Mouse (Mus musculus) embryonic facial prominence, embryonic 11.5 days (tissue): Measurements from ENCODE around the gene Efemp2. TPM values are rescaled to one million over a fixed set of nuclear protein-coding genes. Genes with fewer than 3 reads are reported as not detected.

Experiments used
- ATAC-seq: fragments of 200-750 bp; cut with Nextera tagmentation; replicated peaks from 2 replicates; pipeline ENCODE4 v1.8.0; 2017; ENCODE audit warnings: low read depth; ENCODE audit not compliant: insufficient number of reproducible peaks, low FRiP score, low TSS enrichment
- DNase-seq: peaks from one replicate; pipeline ENCODE4 v3.0.0-alpha.2; 2015; ENCODE audit warnings: low spot score
- H3K27ac ChIP-seq: fragments of 300-500 bp; sonication (generic); replicated peaks from 2 replicates; pipeline ENCODE4 v1.5.1; 2014; ENCODE audit warnings: mild to moderate bottlenecking, low read depth, low read length, control low read depth
- H3K27me3 ChIP-seq: fragments of 300-500 bp; sonication (generic); 2 replicates; pipeline ENCODE4 v1.6.1; 2014; ENCODE audit warnings: mild to moderate bottlenecking, low read length, moderate library complexity, mixed read lengths; ENCODE audit not compliant: control insufficient read depth, insufficient read depth
- H3K36me3 ChIP-seq: fragments of 300-500 bp; sonication (generic); replicated peaks from 2 replicates; pipeline ENCODE4 v1.6.1; 2014; ENCODE audit warnings: low read depth, mild to moderate bottlenecking, low read length, moderate library complexity, mixed read lengths; ENCODE audit not compliant: control insufficient read depth, insufficient read depth
- H3K4me1 ChIP-seq: fragments of 300-500 bp; sonication (generic); 2 replicates; pipeline ENCODE4 v1.6.1; 2014; ENCODE audit warnings: low read length, mixed read lengths; ENCODE audit not compliant: control insufficient read depth, insufficient read depth
- H3K4me2 ChIP-seq: fragments of 300-500 bp; sonication (generic); 2 replicates; pipeline ENCODE4 v1.6.1; 2014; ENCODE audit warnings: low read depth, mild to moderate bottlenecking, control low read depth, low read length, moderate library complexity
- H3K4me3 ChIP-seq: fragments of 300-500 bp; sonication (generic); 2 replicates; pipeline ENCODE4 v1.5.1; 2014; ENCODE audit warnings: low read depth, low read length, control low read depth
- H3K9ac ChIP-seq: fragments of 300-500 bp; sonication (generic); replicated peaks from 2 replicates; pipeline ENCODE4 v1.6.1; 2014; ENCODE audit warnings: mild to moderate bottlenecking, control low read depth, low read length
- H3K9me3 ChIP-seq: fragments of 300-500 bp; sonication (generic); replicated peaks from 2 replicates; pipeline ENCODE4 v1.6.1; 2016; ENCODE audit warnings: mild to moderate bottlenecking, low read length, inconsistent platforms, mixed read lengths; ENCODE audit not compliant: control insufficient read depth
- WGBS: fragments of 180-500 bp; shearing (Covaris S2); extraction: QIAGEN DNeasy Blood & Tissue Kit; methylation state at CpG from one replicate; pipeline ENCODE4 v1.1.7; 2014; 5-methylcytosine and 5-hydroxymethylcytosine counted together
- polyA plus RNA-seq: library from polyadenylated mRNA; unstranded; fragments of >200 nt; fragmentation: Nextera tagmentation; extraction: Ambion mirVana; gene quantifications from 2 replicates; pipeline ENCODE4 v1.2.1, GENCODE M21; 2014

Efemp2 gene
- polyA plus RNA-seq, 1 experiment from 2014 or later: 80.9 TPM

DNA sequence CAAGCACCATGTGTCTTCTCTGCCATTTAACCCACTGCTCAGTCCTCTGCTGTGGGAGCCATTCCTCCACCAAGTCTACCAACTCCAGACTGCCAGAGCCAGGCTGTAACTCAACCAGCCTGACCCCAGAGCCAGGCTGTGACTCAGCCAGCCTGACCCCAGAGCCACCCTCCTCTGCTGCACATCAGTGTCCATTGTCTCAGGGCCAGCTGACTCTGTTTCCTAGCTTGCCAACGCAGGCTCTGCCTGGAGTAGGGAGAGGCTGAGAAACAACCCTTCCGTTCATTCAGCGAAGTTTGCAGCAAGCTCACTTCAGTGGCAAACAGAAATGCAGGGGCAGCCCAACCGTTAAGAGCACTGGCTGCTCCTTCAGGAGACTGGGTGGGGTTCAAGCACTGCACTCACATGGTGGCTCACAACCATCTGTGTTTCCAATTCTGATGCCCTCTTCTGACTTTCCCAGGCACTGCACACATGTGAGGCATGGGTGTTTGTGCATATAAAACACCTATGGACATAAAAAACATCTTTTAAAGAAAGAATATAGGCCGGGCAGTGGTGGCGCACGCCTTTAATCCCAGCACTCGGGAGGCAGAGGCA, 43.3 kb downstream of the Efemp2 start:
- H3K4me3 ChIP-seq: no peak overlapping the region
- H3K36me3 ChIP-seq: no peaks in the 10 kb centered on the region
- H3K27ac ChIP-seq: no peak overlapping the region
- no peaks in the 10 kb centered on the region for H3K4me1 ChIP-seq
- H3K9me3 ChIP-seq: no peaks in the 10 kb centered on the region
- WGBS: 78% methylated on average over 8 of the region's 8 CpGs
- DNase-seq (no peak), ATAC-seq (no peak)
- no peak overlapping the region for H3K9ac ChIP-seq
- H3K27me3 ChIP-seq: no peaks in the 10 kb centered on the region
- H3K4me2 ChIP-seq: no peak overlapping the region

DNA sequence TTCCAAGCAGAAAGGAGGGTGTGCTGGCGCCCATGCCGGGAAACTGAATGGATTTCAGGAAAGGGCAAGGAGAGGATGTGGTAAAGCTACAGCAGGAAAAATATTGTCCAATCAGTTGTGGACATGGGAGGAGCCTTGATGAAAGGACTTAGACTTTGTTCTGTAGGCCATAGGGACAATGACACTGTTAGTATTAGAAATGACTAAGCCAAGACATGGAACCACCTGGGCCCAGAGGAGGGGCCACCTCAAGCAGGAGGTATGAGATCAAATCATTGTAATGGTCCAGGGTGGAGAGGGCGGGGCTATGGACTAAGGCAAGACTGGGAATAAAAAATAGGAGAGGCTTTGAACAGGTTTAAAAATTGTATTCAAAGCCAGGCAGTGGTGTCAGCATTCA, 45.0 kb downstream of the Efemp2 start:
- WGBS: 78% methylated on average over 3 of the region's 3 CpGs
- Histone ChIP-seq H3K4me3 (no peak overlapping the region), H3K4me2 (no peak overlapping the region), H3K9me3 (no peaks in the 10 kb centered on the region), H3K27ac (no peak overlapping the region), H3K27me3 (no peaks in the 10 kb centered on the region), H3K36me3 (no peaks in the 10 kb centered on the region), H3K9ac (no peak overlapping the region), H3K4me1 (no peaks in the 10 kb centered on the region)
- no peak for DNase-seq
- no peak for ATAC-seq

DNA sequence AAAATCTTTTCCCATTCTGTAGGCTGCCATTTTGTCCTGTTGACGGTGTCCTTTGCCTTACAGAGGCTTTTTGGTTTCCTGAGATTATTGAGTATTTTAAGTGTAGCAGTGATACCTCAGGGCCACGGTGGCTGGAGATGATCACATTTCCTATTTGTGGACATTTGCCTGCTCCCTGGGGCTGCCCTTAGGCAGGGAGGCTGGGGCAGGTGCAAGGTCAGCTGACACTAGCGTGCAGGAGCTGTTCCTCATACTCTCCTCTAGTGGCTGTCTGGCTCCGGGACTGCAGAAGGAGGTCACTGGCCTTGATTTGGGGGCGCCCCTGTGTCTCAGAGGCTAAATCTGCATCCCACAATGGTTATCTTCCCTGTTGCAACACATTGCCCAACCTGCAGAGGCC, 51.5 kb downstream of the Efemp2 start:
- no peak for ATAC-seq
- WGBS: 66% methylated on average over 5 of the region's 5 CpGs

DNA sequence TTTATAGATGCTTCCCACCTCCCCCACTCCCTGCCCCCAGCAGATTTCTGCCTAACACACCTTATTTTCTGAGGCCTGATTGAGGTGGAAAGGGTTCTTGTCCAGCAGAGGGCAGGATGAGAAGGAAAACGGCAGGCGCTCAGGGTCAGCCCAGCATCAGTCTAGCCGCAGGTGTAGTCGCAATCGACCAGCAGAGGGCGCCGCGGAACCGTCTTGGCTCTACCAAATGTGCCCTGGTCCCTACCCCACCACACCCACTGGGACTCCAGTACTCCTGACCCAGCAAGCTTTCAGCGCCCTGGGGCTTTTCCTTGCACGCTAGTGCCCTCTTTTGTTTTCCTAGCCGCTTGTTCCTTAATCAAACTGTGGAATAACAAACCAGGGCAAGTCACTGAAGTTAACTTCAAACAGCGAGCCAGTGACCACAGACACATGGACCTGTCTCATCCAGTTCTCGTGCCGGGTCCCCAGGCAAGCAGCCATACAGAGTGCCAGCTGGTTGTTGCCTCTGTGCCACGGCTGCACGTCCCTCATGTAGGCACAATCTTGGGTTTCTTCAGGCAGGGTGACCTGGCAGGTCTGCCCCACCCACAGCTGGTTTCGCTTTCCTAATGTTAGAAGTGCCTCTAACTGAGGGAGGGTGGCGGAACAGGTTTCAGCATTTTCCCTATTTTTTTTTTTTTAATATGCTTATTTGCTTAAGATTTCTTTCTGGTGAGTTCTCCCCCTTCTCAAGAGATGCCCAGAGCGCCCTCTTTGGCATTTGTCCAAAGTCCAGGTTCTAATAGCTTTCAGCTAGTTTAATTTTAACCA, 55.8 kb downstream of the Efemp2 start:
- peak; percentile 95 for ATAC-seq
- H3K4me2 ChIP-seq: no peak overlapping the region

More for the DNA sequence above, 51.5 kb downstream of the Efemp2 start:
- Histone ChIP-seq H3K4me2 (no peak overlapping the region), H3K9ac (no peak overlapping the region), H3K27ac (no peak overlapping the region), H3K4me3 (no peak overlapping the region), H3K9me3 (no peaks in the 10 kb centered on the region), H3K36me3 (no peaks in the 10 kb centered on the region), H3K27me3 (no peaks in the 10 kb centered on the region; the same call in 1 of the 2 replicates), H3K4me1 (no peaks in the 10 kb centered on the region)
- no peak for DNase-seq

DNA sequence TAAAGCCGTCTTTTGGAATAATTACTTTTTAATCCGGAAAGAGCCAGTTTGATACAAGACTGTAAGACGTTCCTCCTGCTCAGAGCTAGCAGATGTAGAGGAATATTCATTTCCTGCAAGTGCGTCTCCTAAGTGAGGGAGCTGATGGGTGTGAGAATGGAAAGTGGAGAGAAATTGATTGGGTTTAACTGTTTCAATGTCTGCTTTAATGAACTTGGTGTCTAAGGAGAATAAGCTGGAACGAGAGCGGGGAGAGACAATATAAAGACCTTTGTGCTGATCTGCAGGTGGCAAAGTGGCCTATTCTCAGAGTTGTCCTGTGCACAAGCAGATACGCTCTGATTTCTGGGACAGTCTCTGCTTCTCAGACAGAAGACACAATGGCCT, 56.4 kb downstream of the Efemp2 start:
- no peak for DNase-seq
- Histone ChIP-seq H3K9ac (no peak overlapping the region), H3K27me3 (no peaks in the 10 kb centered on the region; the same call in 1 of the 2 replicates), H3K4me1 (no peaks in the 10 kb centered on the region), H3K27ac (no peak overlapping the region), H3K36me3 (no peaks in the 10 kb centered on the region), H3K4me3 (no peak overlapping the region), H3K9me3 (no peaks in the 10 kb centered on the region), H3K4me2 (no peak overlapping the region)
- ATAC-seq: no peak
- WGBS: 53% methylated on average over 7 of the region's 7 CpGs

More for the DNA sequence above, 55.8 kb downstream of the Efemp2 start:
- H3K9me3 ChIP-seq: no peaks in the 10 kb centered on the region
- no peaks in the 10 kb centered on the region for H3K36me3 ChIP-seq
- no peaks in the 10 kb centered on the region; the same call in 1 of the 2 replicates for H3K27me3 ChIP-seq
- H3K4me3 ChIP-seq: no peak overlapping the region
- WGBS: 15% methylated on average over 20 of the region's 20 CpGs
- H3K4me1 ChIP-seq: no peaks in the 10 kb centered on the region
- peak; percentile 96 for DNase-seq
- no peak overlapping the region for H3K9ac ChIP-seq
- H3K27ac ChIP-seq: no peak overlapping the region

Other genes starting within 250 kb of the Efemp2 start
- 24.4 and 28.4 TPM in 2 replicates for gene Pacs1, start 200.8 kb upstream of the Efemp2 start, polyA plus RNA-seq
- gene Sf3b2, start 178.5 kb upstream of the Efemp2 start, polyA plus RNA-seq: 375 and 387 TPM in 2 replicates
- 8.5 and 11.3 TPM in 2 replicates for gene Gal3st3, start 175.6 kb upstream of the Efemp2 start, polyA plus RNA-seq
- gene Catsper1, start 138.2 kb upstream of the Efemp2 start, polyA plus RNA-seq: not detected in 2 replicates
- gene Cst6, start 124.4 kb upstream of the Efemp2 start, polyA plus RNA-seq: 0.69 and 1.3 TPM in 2 replicates
- 58.2 and 63.7 TPM in 2 replicates for gene Eif1ad, start 107.2 kb upstream of the Efemp2 start, polyA plus RNA-seq
- gene Banf1, start 106.8 kb upstream of the Efemp2 start, polyA plus RNA-seq: 464 and 487 TPM in 2 replicates
- 72.9 and 76.1 TPM in 2 replicates for gene Sart1, start 85.3 kb upstream of the Efemp2 start, polyA plus RNA-seq
- gene Tsga10ip, start 71.4 kb upstream of the Efemp2 start, polyA plus RNA-seq: 0.15 and 0.36 TPM in 2 replicates
- gene Drap1, start 49.0 kb upstream of the Efemp2 start, polyA plus RNA-seq: 204 and 213 TPM in 2 replicates
- 33.2 and 36.7 TPM in 2 replicates for gene AI837181, start 48.8 kb upstream of the Efemp2 start, polyA plus RNA-seq
- not detected in 2 replicates for gene Fosl1, start 26.4 kb upstream of the Efemp2 start, polyA plus RNA-seq
- gene Ccdc85b, start 16.1 kb upstream of the Efemp2 start, polyA plus RNA-seq: 7.5 and 7.8 TPM in 2 replicates
- gene Fibp, start 13.3 kb upstream of the Efemp2 start, polyA plus RNA-seq: 105 and 115 TPM in 2 replicates
- 1.1 and 1.4 TPM in 2 replicates for gene Ctsw, start 5.4 kb upstream of the Efemp2 start, polyA plus RNA-seq
- 29.6 and 39.2 TPM in 2 replicates for gene Mus81, start 14.4 kb downstream of the Efemp2 start, polyA plus RNA-seq
- gene Cfl1, start 16.5 kb downstream of the Efemp2 start, polyA plus RNA-seq: 3,308 and 3,397 TPM in 2 replicates
- not detected in 2 replicates for gene 1700020D05Rik, start 29.8 kb downstream of the Efemp2 start, polyA plus RNA-seq
- 8.7 and 9.8 TPM in 2 replicates for gene Snx32, start 36.6 kb downstream of the Efemp2 start, polyA plus RNA-seq
- 0.62 and 1.4 TPM in 2 replicates for gene Ovol1, start 86.7 kb downstream of the Efemp2 start, polyA plus RNA-seq
- 1.7 and 2.1 TPM in 2 replicates for gene Ap5b1, start 94.1 kb downstream of the Efemp2 start, polyA plus RNA-seq
- gene Rnaseh2c, start 127.9 kb downstream of the Efemp2 start, polyA plus RNA-seq: 156 and 157 TPM in 2 replicates
- gene Kat5, start 136.3 kb downstream of the Efemp2 start, polyA plus RNA-seq: 28.9 and 32.2 TPM in 2 replicates
- 37.0 and 39.1 TPM in 2 replicates for gene Rela, start 163.5 kb downstream of the Efemp2 start, polyA plus RNA-seq
- gene Sipa1, start 189.8 kb downstream of the Efemp2 start, polyA plus RNA-seq: 12.4 and 13.2 TPM in 2 replicates
- gene Map3k11, start 214.8 kb downstream of the Efemp2 start, polyA plus RNA-seq: 13.1 and 14.6 TPM in 2 replicates
- 17.5 and 22.0 TPM in 2 replicates for gene Pcnx3, start 215.0 kb downstream of the Efemp2 start, polyA plus RNA-seq
- not detected in 2 replicates for gene Kcnk7, start 230.4 kb downstream of the Efemp2 start, polyA plus RNA-seq